ENCODE assay signal across 9 mouse cellular contexts in the genomic region with DNA sequence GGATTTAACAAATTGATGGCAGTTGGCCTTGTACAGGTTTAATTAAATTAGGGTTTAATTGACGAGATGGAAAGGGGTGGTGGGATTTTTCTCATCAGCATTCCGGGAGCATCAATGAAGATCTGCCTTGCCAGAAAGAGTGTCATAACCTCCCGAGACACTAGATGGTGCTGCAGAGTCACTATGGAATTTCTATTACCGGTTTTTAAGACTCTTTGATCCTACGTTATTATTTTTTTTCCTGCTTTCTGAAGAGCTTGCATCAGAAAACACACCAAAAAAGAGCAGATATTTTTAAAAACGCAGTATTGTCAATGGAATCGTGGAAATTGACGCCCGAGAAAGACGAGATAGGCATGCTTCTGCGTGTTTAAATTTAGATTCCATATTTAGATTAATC.
DNase-seq lines count a peak whose midpoint lies in the region; ATAC-seq and TF ChIP-seq lines count a peak whose summit lies in the region.
"Had no signal": no experiment of that assay in that cellular context is flagged by ENCODE, and none has a peak within 500 bp of the region (broad histone marks: within the 10 kb centered on the region; RNA-seq: fewer than 3 reads in every experiment).

No protein-coding gene starts in this region.

- no peak overlapping the region for H3K4me3 ChIP-seq in cortical plate, adult 2 months (ENCODE audit: insufficient read depth, low read length)
- H3K4me3 ChIP-seq: liver, embryonic 15.5 days had no signal

- DNase-seq in frontal cortex, adult 2 months (ENCODE audit: extremely low spot score in 1 of 2, low spot score in 1 of 2), result peak; percentile 57 to 95
- DNase-seq in Patski (ENCODE audit: low read depth, low spot score), result no peak
- peak; percentile 64 to 84 for DNase-seq in heart, postnatal 14 days
- DNase-seq in layer of hippocampus, adult 9-10 months (ENCODE audit: low spot score), result peak; percentile 85
- peak; percentile 75 for DNase-seq in lung, postnatal 14 days
- peak; percentile 87 to 89 for DNase-seq in right cerebral cortex, postnatal 10 days (ENCODE audit: low spot score in 2 of 2)

- H3K27ac ChIP-seq in cortical plate, adult 2 months (ENCODE audit: insufficient read depth, low read length), result no peak overlapping the region
- H3K27ac ChIP-seq: liver, embryonic 15.5 days had no signal

- POLR2A ChIA-PET in Patski (lab: Charles Lee), result no interaction called here

- no peak for ATAC-seq in frontal cortex, adult (ENCODE audit: low TSS enrichment)
- no peak for ATAC-seq in Patski

- intact Hi-C loops in heart, postnatal 14 days (cut with DNase I), result loop anchor here (2.0 to 5.0 kb wide), 5 partner anchors 585 to 1898 kb away; a partner anchor contains a TSS

- TF ChIP-seq CTCF in Patski (IDR thresholded peaks at IDR 0.05), result peak; percentile 77
- peak; percentile 65 for TF ChIP-seq CTCF in cortical plate, adult 2 months (IDR thresholded peaks at IDR 0.05; ENCODE audit: extremely low read depth, insufficient read depth, low read length)

- CTCF ChIA-PET in Patski (lab: Charles Lee), result interaction anchor here (1.0 to 2.3 kb wide), 5 partner anchors 8 to 19 kb away, joined by 3 to 10 read pairs (median 7); no protein-coding TSS in a partner anchor

- TF ChIP-seq POLR2A in cortical plate, adult 2 months (IDR thresholded peaks at IDR 0.05; ENCODE audit: extremely low read depth, insufficient read depth, low read length), result no peak

- H3K4me1 ChIP-seq in cortical plate, adult 2 months (ENCODE audit: control insufficient read depth, insufficient read depth, low read length), result peaks cover 3% of the 10 kb centered on the region; the same call in 1 of the 2 replicates
- H3K4me1 ChIP-seq: liver, embryonic 15.5 days had no signal

- in situ Hi-C loops in Patski (cut with MboI; ENCODE audit: low pct_unique_long_range_greater_than_20kb), result loop anchor here (10.0 to 25.0 kb wide), 3 partner anchors 135 to 1568 kb away; a partner anchor contains a TSS

- H3K27me3 ChIP-seq in Patski, result peaks cover 13% of the 10 kb centered on the region
